Mouse (Mus musculus): Measurements from ENCODE around the gene Cnn3. TPM values are rescaled to one million over a fixed set of nuclear protein-coding genes. Genes with fewer than 3 reads are reported as not detected.

Gene Cnn3
- polyA plus RNA-seq (2015; fragmentation: Nextera tagmentation; extraction: Ambion mirVana) = 109 and 120 TPM in 2 replicates

DNA sequence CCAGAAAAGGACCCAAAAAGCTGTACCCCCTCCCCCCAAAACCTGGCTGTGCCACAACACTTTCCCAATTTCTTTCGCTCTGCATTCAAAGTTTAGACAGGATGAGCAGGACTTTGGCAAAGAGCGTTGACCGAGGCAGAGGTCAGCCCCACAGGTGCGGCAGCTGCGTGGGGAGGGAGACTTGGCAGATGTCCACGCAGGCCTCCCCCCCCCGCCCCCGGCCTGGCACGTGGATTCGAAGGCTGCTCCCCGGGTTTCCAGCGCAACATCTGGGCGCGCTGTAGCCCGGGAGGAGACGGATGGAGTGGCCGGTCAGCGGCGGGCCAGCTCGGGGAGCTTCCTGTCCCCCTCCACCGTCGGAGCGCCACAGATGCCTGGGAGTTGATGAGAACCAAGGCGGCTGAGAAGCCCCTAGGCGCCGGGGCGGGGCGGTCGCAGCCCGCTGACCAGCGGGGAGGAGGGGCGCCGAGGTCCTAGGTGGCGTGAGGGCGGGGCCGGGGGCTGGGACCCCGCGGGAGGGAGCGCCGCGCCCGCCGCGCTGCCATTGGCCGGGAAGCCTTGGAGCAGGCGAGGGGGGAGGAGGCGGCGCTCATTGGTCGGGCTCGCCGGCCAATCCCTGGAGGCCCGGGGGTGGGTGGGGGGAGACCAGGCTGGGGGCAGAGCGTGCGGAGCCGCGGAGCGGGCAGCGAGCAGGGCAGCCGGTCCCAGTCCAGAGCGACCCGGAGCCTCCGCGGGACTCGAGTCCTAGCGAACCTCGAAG, at the start of gene Cnn3:
Gene Cnn3, plus strand, starts transcription at position 637 of the 760 bp plus-strand sequence.
- Histone ChIP-seq H3K4me1 (replicated peaks) (peaks cover 56% of the 10 kb centered on the region), H3K4me3 (replicated peaks) (peak within 1 kb of the TSS; percentile 73), H3K36me3 (no peaks in the 10 kb centered on the region), H3K9me3 (replicated peaks) (no peaks in the 10 kb centered on the region), H3K9ac (peak within 1 kb of the TSS; percentile 83), H3K4me2 (peak within 1 kb of the TSS; percentile 93), H3K27ac (peak within 1 kb of the TSS; percentile 82), H3K27me3 (peaks cover 23% of the 10 kb centered on the region)
- WGBS (ENCODE audit: insufficient replicate concordance) = 1% methylated on average over 61 of the region's 66 CpGs
- DNase-seq (peak; percentile 74), ATAC-seq (ENCODE audit: low read depth) (peak; percentile 86)

DNA sequence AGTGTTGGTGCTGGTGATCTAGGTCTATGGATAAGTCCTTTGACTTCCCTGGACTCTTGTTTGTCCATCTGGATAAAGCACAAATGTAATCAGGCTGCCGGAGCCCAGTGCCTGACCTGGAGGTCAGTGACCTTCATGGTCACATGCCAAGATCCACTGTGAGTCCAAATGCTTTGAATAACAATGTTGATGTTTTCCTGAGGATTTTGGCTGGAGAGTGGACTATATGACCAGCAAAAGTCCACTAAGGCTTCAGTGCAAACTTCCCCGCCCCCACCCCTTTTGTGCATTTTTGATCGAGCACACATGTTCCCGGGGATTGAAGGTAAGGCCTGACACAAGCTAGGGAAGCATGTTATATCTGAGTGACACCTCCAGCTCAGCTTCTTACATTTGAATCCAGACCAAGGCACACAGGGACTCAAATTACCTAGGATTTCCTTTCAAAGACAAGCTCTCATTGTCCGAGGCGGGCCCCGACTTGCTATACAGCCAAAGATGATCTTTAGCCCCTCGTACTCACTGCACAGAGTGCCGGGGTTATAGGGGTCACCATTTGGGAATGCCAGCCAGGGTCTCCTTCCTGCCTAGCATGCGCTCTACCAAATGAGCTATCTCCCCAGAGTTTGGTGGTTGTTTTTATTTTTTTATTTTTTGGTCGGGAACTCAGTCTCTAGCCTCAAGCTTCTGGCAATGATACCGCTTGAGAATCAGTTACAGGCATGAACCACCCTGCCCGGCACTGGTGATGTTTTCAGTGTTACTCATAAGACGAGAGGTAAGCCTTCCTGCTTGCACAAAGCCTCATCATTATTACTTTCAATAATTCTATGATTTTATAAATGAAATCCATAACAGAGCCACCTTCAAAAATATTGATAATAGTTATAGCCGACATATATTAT, 47.3 kb upstream of the Cnn3 start:
- no peaks in the 10 kb centered on the region for H3K9me3 ChIP-seq (replicated peaks)
- H3K4me2 ChIP-seq = no peak overlapping the region
- H3K27me3 ChIP-seq = no peaks in the 10 kb centered on the region
- no peak overlapping the region for H3K9ac ChIP-seq
- no peaks in the 10 kb centered on the region for H3K36me3 ChIP-seq
- peak; percentile 71 for ATAC-seq (ENCODE audit: low read depth)
- H3K4me3 ChIP-seq (replicated peaks) = no peak overlapping the region
- no peak for DNase-seq
- H3K27ac ChIP-seq = no peak overlapping the region
- WGBS (ENCODE audit: insufficient replicate concordance) = 75% methylated on average over 15 of the region's 15 CpGs
- peaks cover 1% of the 10 kb centered on the region; the same call in 1 of the 2 replicates for H3K4me1 ChIP-seq (replicated peaks)

DNA sequence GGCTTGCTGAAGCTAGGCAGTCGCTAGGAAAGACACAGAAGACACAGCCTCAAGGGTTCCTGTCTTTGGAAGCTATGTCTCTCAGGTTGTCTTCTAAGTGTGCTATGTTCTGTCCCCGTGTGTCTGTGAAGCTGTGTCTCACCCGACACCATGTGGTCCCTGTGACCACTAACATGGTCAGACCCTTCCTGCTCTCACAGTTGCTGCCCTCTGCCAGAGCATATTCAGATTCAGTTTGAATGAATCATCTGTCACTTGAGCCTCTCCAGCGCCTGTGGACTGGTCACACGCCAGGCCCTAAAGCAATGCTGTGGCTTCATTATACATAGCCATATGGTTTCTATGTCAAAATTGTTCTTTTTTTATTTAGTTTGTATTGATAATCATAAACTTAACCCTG, 46.6 kb upstream of the Cnn3 start:
- DNase-seq (no peak), ATAC-seq (ENCODE audit: low read depth) (no peak)
- Histone ChIP-seq H3K4me2 (no peak overlapping the region), H3K9me3 (replicated peaks) (no peaks in the 10 kb centered on the region), H3K36me3 (no peaks in the 10 kb centered on the region), H3K4me1 (replicated peaks) (no peaks in the 10 kb centered on the region), H3K27me3 (no peaks in the 10 kb centered on the region), H3K9ac (no peak overlapping the region), H3K4me3 (replicated peaks) (no peak overlapping the region), H3K27ac (no peak overlapping the region)
- WGBS (ENCODE audit: insufficient replicate concordance) = 68% methylated on average over 5 of the region's 5 CpGs

DNA sequence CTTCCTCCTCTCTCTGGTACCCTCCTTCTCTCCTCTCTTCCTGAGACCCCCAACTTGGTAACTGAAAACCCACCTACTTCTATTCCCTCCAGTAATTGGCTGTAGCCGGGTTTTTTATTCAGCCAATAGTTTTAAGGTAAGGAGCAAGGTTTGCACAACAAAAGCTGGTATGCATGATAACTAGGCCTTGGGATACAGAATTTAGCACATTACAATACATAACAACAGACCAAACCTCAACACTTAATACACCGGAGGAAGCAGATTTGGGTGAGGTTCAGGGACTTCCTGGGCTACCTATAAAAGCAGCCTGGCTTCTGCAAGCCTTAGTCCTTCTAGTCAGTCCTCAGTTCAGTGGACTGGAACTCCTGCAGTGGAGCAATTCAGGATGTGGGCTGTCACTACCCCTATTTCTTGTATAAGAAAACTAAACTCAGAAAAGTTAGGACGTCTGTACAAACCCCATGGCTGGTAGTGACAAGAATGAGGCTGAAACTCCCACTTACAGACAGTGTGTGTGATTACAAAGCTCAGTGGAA, 38.8 kb upstream of the Cnn3 start:
- DNase-seq = no peak
- H3K36me3 ChIP-seq = no peaks in the 10 kb centered on the region
- peaks cover 31% of the 10 kb centered on the region for H3K4me1 ChIP-seq (replicated peaks)
- no peak overlapping the region for H3K4me3 ChIP-seq (replicated peaks)
- H3K9me3 ChIP-seq (replicated peaks) = no peaks in the 10 kb centered on the region
- no peak overlapping the region for H3K9ac ChIP-seq
- WGBS (ENCODE audit: insufficient replicate concordance) = 63% methylated on average over 3 of the region's 3 CpGs
- no peaks in the 10 kb centered on the region for H3K27me3 ChIP-seq
- no peak for ATAC-seq (ENCODE audit: low read depth)
- no peak overlapping the region for H3K4me2 ChIP-seq
- H3K27ac ChIP-seq = no peak overlapping the region

DNA sequence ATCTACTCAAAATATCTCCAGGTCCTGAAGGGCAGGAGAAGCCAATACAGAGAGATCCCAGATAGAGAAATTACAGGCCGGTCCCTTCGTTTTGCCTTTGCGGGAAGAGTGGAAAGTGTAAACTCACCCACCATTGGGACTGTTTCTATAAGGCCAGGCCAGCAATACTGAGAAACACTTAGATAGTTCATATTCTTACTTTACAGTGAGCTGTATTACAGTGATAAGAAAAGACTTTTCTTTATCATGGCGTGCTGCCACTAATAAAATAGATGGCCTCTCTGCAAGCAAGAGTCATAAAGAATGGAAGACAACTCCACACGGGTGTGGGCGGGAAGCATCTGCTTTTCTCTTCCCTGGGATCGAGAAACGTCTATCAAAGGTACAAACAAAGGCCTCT, 36.9 kb upstream of the Cnn3 start:
- Histone ChIP-seq H3K9ac (no peak overlapping the region), H3K4me3 (replicated peaks) (no peak overlapping the region), H3K4me2 (no peak overlapping the region), H3K27ac (no peak overlapping the region), H3K27me3 (no peaks in the 10 kb centered on the region), H3K4me1 (replicated peaks) (peaks cover 34% of the 10 kb centered on the region), H3K36me3 (no peaks in the 10 kb centered on the region), H3K9me3 (replicated peaks) (no peaks in the 10 kb centered on the region)
- ATAC-seq (ENCODE audit: low read depth) = peak; percentile 71
- DNase-seq = no peak
- WGBS (ENCODE audit: insufficient replicate concordance) = 46% methylated on average over 8 of the region's 8 CpGs

DNA sequence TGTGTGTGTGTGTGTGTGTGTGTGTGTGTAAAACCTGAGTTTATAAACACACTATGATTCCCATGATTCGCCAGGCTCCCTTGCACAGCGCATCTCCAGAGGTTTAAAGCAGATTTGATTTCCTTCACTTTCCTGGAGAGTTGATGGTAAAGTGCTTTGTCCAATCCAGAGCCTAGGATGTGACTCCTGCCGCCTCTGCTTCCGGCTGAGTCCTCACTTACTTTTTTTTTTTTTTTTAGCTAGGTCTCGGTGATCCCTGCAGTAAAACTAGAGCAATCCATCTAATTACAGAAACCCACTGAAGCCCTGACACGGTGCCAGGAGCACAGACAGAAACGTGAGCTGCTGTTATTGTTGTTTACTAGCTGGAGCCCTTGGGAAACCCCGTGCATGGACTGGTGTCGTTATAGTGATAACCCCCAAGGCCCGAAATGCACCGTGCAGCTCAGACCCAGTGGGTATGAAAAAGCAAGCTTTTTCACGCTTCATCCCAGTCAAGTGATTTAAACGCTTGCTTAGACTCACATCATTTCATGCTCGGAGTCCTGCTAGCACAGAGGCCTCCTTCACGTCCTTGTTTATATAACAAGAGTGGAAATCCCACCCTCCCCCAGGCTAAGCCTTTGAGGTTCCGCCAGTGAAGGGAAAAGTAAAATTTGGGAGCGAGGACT, 36.3 kb upstream of the Cnn3 start:
- Histone ChIP-seq H3K27ac (peak overlapping the region; percentile 3; the same call in 1 of the 2 replicates), H3K9ac (no peak overlapping the region), H3K4me2 (no peak overlapping the region), H3K27me3 (no peaks in the 10 kb centered on the region), H3K9me3 (replicated peaks) (no peaks in the 10 kb centered on the region), H3K36me3 (no peaks in the 10 kb centered on the region), H3K4me1 (replicated peaks) (peaks cover 34% of the 10 kb centered on the region), H3K4me3 (replicated peaks) (no peak overlapping the region)
- DNase-seq (no peak), ATAC-seq (ENCODE audit: low read depth) (no peak)
- 59% methylated on average over 17 of the region's 17 CpGs for WGBS (ENCODE audit: insufficient replicate concordance)

DNA sequence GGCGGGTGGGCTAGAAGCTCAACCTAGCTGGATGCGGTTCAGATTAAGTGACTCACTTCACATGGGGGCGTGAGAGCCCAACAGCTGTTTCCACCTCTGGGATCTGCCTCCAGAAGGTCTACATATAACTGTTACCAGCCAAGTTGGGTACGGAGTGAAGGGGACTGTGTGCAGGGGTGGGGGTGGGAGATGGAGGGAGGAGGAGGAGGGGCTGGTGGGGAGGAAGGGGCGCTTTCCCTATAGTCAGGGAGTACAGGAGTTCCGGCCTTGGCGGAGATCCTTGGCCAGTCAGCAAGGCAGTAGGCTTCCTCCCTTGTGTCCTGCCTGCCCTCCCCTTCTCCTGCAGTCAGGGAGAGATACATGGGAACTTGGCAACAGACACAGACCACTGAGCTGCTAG, 35.6 kb upstream of the Cnn3 start:
- H3K9me3 ChIP-seq (replicated peaks) = no peaks in the 10 kb centered on the region
- peaks cover 34% of the 10 kb centered on the region for H3K4me1 ChIP-seq (replicated peaks)
- no peak overlapping the region for H3K9ac ChIP-seq
- DNase-seq (no peak), ATAC-seq (ENCODE audit: low read depth) (no peak; the same call in 1 of the 2 replicates)
- H3K27ac ChIP-seq = no peak overlapping the region
- no peak overlapping the region for H3K4me2 ChIP-seq
- no peaks in the 10 kb centered on the region for H3K27me3 ChIP-seq
- no peaks in the 10 kb centered on the region for H3K36me3 ChIP-seq
- 60% methylated on average over 7 of the region's 7 CpGs for WGBS (ENCODE audit: insufficient replicate concordance)
- no peak overlapping the region for H3K4me3 ChIP-seq (replicated peaks)

DNA sequence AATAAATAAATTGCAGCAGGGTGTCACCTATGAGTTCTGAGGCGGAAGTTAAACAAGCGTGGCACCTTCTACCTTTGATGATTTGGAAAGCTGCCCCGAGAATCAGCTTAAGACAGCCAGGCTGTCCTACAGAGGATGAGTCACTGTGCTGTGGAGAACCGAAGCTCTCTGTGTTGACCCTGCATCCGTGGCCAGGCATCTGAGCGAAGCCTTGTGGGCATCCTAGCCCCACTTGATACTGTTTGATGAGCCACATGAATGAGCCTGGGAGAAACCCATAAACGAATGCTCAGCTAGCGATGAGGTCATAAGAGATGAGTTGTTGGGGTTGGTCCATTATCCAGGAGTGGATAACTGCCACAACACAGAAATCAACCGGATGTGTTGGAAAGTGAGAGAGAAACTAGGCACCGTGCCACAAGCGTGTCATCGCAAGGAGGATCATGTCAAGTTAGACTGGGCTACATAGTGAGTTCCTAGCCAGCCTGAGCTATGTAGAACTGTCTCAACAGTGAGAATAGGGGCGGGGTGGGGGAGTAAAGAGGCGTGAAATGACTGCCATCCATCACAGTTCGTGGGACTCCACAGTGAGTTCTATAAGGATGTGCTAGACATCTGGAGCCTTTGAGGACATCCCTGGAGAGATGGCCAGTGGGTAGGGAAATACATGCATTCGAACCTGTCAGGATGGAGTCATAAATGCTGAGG, 30.6 kb upstream of the Cnn3 start:
- DNase-seq (no peak), ATAC-seq (ENCODE audit: low read depth) (no peak)
- H3K27me3 ChIP-seq = no peaks in the 10 kb centered on the region
- no peaks in the 10 kb centered on the region for H3K36me3 ChIP-seq
- no peaks in the 10 kb centered on the region for H3K9me3 ChIP-seq (replicated peaks)
- no peak overlapping the region for H3K27ac ChIP-seq
- H3K4me2 ChIP-seq = no peak overlapping the region
- no peak overlapping the region for H3K9ac ChIP-seq
- H3K4me1 ChIP-seq (replicated peaks) = peaks cover 15% of the 10 kb centered on the region
- no peak overlapping the region for H3K4me3 ChIP-seq (replicated peaks)
- 72% methylated on average over 16 of the region's 16 CpGs for WGBS (ENCODE audit: insufficient replicate concordance)

DNA sequence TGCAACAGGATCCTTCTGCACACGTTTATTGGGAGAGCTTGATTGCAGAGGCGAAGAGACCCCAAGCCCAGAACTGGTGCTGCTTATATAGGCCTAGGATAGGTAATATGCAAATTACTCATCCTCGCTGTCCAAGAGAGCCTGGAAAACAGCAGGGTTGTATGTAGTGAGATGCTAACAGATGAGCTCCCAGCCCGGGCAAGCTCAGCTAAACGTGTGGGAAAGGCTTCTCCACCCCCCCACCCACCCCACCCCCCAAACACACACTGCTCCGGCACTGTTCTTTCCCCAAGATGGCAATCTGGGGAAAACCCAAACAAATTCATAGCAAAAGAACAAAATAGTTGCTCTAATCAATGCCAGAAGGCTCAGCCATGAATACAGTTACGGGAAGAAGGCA, 29.7 kb upstream of the Cnn3 start:
- H3K36me3 ChIP-seq = no peaks in the 10 kb centered on the region
- H3K4me3 ChIP-seq (replicated peaks) = no peak overlapping the region
- 73% methylated on average over 7 of the region's 7 CpGs for WGBS (ENCODE audit: insufficient replicate concordance)

DNA sequence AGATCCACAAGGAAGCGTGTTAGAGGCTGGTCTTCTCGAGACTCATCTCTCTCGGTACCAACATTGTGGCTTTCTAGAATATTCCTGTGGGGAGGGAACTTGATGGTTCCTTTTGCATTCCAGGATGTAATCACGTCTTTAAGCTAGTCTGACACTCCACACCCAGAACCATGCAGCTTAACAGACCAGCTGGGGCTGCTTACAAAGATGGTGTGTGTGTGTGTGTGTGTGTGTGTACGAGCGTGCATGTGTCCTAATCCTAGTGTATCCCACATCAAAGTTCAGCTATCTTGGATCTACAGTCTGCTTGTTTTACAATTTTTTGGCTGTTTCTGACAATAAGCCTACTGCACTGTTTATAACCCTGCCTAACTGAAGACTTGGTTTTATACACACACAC, 29.3 kb upstream of the Cnn3 start:
- H3K9me3 ChIP-seq (replicated peaks) = no peaks in the 10 kb centered on the region
- H3K4me1 ChIP-seq (replicated peaks) = peaks cover 8% of the 10 kb centered on the region
- ATAC-seq (ENCODE audit: low read depth) (no peak), DNase-seq (no peak)
- H3K4me2 ChIP-seq = no peak overlapping the region
- H3K27me3 ChIP-seq = no peaks in the 10 kb centered on the region
- H3K27ac ChIP-seq = no peak overlapping the region
- H3K4me3 ChIP-seq (replicated peaks) = no peak overlapping the region
- H3K36me3 ChIP-seq = no peaks in the 10 kb centered on the region
- 71% methylated on average over 6 of the region's 6 CpGs for whole genome bisulfite sequencing (ENCODE audit: insufficient replicate concordance)
- H3K9ac ChIP-seq = no peak overlapping the region

More for the DNA sequence above, 29.7 kb upstream of the Cnn3 start:
- H3K4me1 ChIP-seq (replicated peaks) = peaks cover 11% of the 10 kb centered on the region
- H3K9me3 ChIP-seq (replicated peaks) = no peaks in the 10 kb centered on the region
- H3K27me3 ChIP-seq = no peaks in the 10 kb centered on the region
- DNase-seq (no peak), ATAC-seq (ENCODE audit: low read depth) (no peak)
- H3K27ac ChIP-seq = no peak overlapping the region
- no peak overlapping the region for H3K4me2 ChIP-seq
- H3K9ac ChIP-seq = no peak overlapping the region

All from liver, embryonic 13.5 days (tissue).